Mouse (Mus musculus): ENCODE measurements around the gene Enox1. TPM values are rescaled to one million over a fixed set of nuclear protein-coding genes. Genes with fewer than 3 reads are reported as not detected.

Enox1 gene
- polyA plus RNA-seq, 1 experiment from 2014 or later = 8.0 TPM

DNA sequence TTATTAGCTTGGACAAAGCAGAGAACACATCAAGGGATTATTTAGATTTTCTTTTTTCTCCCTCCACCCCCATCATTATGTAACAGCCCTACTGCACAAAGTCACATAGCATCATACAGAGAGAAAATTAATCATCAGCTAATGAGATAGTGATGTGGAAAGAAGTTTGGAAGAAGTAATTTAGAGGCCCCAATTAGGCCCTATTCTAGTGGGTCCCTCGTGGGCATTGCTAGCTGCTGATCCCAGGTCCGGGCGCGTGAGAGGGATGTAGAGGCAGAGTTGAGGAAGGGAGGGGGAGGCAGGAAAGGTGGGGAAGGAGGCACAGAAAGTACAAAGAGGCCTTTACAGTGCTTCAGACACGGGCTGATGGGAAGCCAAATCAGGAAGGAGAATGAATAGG, 407.4 kb downstream of the Enox1 start:
- no peak for ATAC-seq (replicated peaks; ENCODE audit: low FRiP score)
- no peak overlapping the region for H3K4me3 ChIP-seq (replicated peaks)
- H3K27ac ChIP-seq = no peak overlapping the region
- WGBS = 81% methylated on average over 5 of the region's 5 CpGs
- H3K4me2 ChIP-seq = no peak overlapping the region
- H3K9ac ChIP-seq = no peak overlapping the region
- H3K36me3 ChIP-seq = no peaks in the 10 kb centered on the region
- no peaks in the 10 kb centered on the region for H3K4me1 ChIP-seq
- no peaks in the 10 kb centered on the region for H3K27me3 ChIP-seq
- H3K9me3 ChIP-seq (replicated peaks) = no peaks in the 10 kb centered on the region

DNA sequence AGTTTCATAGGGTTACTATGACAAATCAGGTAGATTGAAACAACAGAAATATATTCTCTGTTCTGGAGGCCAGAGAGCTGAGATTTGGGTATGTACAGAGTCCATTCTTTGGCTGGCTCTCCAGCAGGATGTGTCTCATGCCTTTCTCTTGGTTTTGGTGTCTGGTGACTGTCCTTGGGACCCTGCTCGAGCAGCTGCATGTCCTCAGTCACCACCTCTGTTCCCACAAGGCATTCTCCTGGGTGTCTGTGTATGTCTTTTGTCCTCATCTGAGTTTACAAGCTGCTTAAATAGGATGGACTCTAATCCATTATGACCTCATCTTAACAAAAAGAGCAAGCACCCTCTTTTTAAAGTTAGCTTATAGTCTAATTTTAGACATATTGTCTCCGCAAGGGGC, 410.6 kb downstream of the Enox1 start:
- H3K27me3 ChIP-seq = no peaks in the 10 kb centered on the region
- no peaks in the 10 kb centered on the region for H3K9me3 ChIP-seq (replicated peaks)
- ATAC-seq (replicated peaks; ENCODE audit: low FRiP score) = no peak
- no peaks in the 10 kb centered on the region for H3K36me3 ChIP-seq
- H3K27ac ChIP-seq = no peak overlapping the region
- WGBS = 78% methylated on average over 2 of the region's 2 CpGs
- H3K4me2 ChIP-seq = no peak overlapping the region
- H3K4me3 ChIP-seq (replicated peaks) = no peak overlapping the region
- H3K9ac ChIP-seq = no peak overlapping the region
- H3K4me1 ChIP-seq = no peaks in the 10 kb centered on the region

DNA sequence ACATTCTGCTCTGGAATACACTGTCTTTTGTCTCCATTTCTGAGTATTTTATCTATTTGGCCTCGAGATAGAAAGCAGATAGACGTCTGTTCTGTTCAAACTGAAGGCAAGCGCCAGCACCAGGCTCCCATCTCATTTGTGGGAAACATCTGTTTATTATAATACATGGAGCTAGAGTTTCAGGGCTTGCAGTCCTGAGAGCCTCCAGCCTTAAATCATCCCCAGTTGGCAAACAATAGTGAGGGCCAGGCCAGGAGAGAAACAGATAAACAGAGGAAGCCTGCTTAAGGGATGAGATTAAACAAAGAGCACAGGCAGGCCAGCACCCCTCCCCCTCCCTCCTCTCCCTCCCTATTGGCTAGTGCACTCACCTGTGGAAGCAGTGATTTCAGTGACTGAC, 417.9 kb downstream of the Enox1 start:
- Histone ChIP-seq H3K27ac (no peak overlapping the region), H3K9ac (no peak overlapping the region), H3K4me1 (no peaks in the 10 kb centered on the region), H3K4me2 (no peak overlapping the region), H3K36me3 (no peaks in the 10 kb centered on the region), H3K27me3 (no peaks in the 10 kb centered on the region), H3K4me3 (replicated peaks) (no peak overlapping the region), H3K9me3 (replicated peaks) (no peaks in the 10 kb centered on the region)
- 22% methylated on average over 3 of the region's 3 CpGs for WGBS
- ATAC-seq (replicated peaks; ENCODE audit: low FRiP score) = no peak; the same call in 1 of the 2 replicates

DNA sequence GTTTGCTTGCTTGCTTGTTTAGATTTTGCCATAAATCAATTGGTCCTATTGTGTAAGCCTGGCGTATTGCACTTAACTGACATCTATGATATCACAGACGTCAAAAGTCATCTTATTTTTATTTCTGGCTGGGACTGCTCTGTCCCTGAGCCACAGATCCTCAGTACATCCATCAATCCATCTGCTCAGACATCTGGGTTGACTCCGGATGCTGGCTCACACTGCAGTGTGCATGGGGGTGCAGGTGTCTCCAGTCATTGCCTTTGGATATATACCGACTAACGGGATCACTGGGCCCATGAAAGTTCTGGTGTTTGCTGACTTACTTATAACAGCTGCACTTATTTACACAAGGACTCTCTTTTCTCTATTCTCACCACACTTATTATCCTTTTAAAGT, 419.8 kb downstream of the Enox1 start:
- Histone ChIP-seq H3K9me3 (replicated peaks) (no peaks in the 10 kb centered on the region), H3K4me2 (no peak overlapping the region), H3K36me3 (no peaks in the 10 kb centered on the region), H3K27ac (no peak overlapping the region), H3K4me3 (replicated peaks) (no peak overlapping the region), H3K4me1 (peaks cover 10% of the 10 kb centered on the region), H3K9ac (no peak overlapping the region), H3K27me3 (no peaks in the 10 kb centered on the region)
- ATAC-seq (replicated peaks; ENCODE audit: low FRiP score) = no peak
- 80% methylated on average over 5 of the region's 5 CpGs for WGBS

DNA sequence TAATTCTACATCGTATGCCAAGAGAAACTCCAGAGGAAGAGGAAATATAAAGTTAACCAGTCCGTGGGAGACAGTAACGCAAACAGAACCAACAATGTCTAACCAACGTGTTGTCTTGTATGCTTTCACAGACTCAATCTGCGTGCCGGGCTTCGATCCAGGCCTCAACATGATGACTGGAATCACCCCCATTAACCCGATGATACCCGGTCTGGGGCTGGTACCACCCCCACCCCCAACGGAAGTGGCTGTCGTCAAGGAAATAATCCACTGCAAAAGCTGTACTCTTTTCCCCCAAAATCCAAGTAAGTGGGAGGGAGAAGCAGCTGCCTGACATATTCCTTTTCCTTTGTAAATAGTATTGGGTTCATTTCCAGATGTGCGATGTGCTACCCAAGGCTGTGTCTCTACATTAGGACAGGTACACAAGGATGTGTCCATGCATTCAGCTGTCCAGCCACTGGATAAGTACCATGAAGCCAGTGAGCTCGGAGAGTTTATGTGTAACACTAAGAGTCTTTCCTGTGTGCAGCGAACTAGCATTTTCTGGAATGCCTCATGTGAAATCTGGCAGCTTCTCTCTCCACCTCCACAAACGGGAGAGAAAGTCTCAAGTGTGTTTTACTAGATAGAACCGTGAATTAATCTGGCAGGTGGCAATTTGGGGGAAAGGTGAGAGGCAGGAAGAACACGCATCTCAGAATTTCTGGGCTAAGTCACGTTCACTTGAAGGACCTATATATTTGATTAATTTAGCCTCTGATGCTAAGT, 421.1 kb downstream of the Enox1 start:
- no peaks in the 10 kb centered on the region for H3K27me3 ChIP-seq
- no peaks in the 10 kb centered on the region for H3K9me3 ChIP-seq (replicated peaks)
- no peak overlapping the region for H3K9ac ChIP-seq
- H3K4me2 ChIP-seq = no peak overlapping the region
- no peak overlapping the region for H3K27ac ChIP-seq
- no peaks in the 10 kb centered on the region for H3K36me3 ChIP-seq
- 76% methylated on average over 18 of the region's 18 CpGs for whole genome bisulfite sequencing
- H3K4me3 ChIP-seq (replicated peaks) = no peak overlapping the region
- H3K4me1 ChIP-seq = peaks cover 10% of the 10 kb centered on the region
- ATAC-seq (replicated peaks; ENCODE audit: low FRiP score) = no peak

DNA sequence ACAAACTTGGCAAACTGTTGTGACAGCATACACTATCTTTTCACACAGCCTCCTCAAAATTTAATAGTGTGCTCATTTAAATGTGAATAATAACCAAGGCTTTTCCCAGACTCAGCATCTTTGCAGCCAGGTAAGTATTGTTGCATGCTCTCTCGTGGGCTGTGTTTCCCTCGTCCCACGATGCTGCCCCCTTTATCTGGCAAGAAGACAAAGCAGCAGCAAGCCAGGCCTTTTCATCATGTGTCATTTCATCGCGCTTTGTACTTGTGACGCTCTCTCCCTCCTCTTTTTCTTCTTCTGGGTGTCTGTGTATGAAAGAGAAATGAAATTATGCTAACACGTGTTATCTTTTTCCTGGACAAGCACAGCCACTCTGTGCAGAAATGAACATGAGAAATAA, 421.8 kb downstream of the Enox1 start:
- Histone ChIP-seq H3K27me3 (no peaks in the 10 kb centered on the region), H3K36me3 (no peaks in the 10 kb centered on the region), H3K27ac (no peak overlapping the region), H3K4me3 (replicated peaks) (no peak overlapping the region), H3K9ac (no peak overlapping the region), H3K4me2 (no peak overlapping the region), H3K9me3 (replicated peaks) (no peaks in the 10 kb centered on the region), H3K4me1 (peaks cover 10% of the 10 kb centered on the region)
- 73% methylated on average over 7 of the region's 7 CpGs for WGBS
- no peak for ATAC-seq (replicated peaks; ENCODE audit: low FRiP score)

DNA sequence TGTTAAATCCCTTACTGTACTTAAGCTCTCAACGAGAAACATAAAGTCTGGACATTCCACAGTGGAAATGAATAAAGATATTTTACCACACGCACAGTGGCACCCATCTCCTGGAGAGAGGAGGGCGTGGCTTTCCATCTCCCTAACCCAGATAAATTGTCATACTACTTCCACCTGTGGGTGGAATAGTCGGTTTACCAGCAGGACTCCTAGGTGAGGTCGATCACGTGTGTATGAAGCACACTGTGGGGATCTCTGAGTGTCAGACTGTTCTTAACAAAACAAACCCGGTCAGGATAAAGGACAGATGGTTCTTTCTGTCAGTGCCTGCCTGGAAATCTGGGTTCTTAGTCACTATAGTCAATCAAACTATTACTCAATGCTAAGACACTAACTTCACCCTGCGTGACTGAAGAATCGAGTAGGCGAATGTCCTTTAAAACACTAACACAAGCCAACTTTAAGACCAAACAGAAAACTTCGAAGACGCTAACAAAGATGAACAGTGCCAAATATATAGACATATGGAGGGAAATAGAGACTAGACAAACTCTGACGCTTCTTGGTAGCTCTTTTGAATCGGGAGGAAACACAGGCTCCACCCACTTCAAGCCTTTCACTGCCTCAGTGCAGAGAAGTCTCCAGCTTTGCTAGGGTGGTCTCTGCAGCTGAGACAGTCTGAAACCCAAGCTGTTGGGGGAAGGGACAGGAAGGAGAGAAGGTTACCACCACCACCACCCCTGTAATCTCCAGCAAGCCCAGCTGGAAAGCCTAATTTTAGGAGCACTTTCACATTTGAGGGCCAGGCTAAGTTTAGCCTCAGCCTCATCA, 423.8 kb downstream of the Enox1 start:
- H3K9ac ChIP-seq = no peak overlapping the region
- 71% methylated on average over 14 of the region's 14 CpGs for WGBS
- no peaks in the 10 kb centered on the region for H3K27me3 ChIP-seq
- ATAC-seq (replicated peaks; ENCODE audit: low FRiP score) = no peak; the same call in 1 of the 2 replicates
- H3K4me3 ChIP-seq (replicated peaks) = no peak overlapping the region
- no peaks in the 10 kb centered on the region for H3K36me3 ChIP-seq
- no peak overlapping the region for H3K4me2 ChIP-seq
- no peaks in the 10 kb centered on the region for H3K9me3 ChIP-seq (replicated peaks)
- H3K4me1 ChIP-seq = peaks cover 10% of the 10 kb centered on the region
- no peak overlapping the region for H3K27ac ChIP-seq

DNA sequence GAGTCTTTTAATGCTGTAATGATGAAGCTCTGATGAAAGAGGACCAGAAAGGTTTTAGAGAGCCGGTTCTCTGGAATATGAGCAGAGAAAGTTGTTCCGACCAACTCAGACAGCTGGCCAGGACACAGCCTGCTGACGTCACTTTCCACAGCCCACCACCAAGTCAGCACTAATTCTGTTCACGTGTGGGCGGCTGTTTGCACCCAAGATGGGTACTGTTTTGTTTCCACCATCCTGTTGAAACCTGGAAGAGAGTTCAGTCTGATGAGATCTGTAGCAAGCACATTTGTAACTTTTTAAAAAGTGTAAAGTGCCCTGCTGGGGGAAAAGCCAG, 424.3 kb downstream of the Enox1 start:
- WGBS = 45% methylated on average over 5 of the region's 5 CpGs
- Histone ChIP-seq H3K27me3 (no peaks in the 10 kb centered on the region), H3K27ac (no peak overlapping the region), H3K9ac (no peak overlapping the region), H3K36me3 (no peaks in the 10 kb centered on the region), H3K4me3 (replicated peaks) (no peak overlapping the region), H3K9me3 (replicated peaks) (no peaks in the 10 kb centered on the region), H3K4me1 (peaks cover 10% of the 10 kb centered on the region), H3K4me2 (no peak overlapping the region)
- ATAC-seq (replicated peaks; ENCODE audit: low FRiP score) = no peak

DNA sequence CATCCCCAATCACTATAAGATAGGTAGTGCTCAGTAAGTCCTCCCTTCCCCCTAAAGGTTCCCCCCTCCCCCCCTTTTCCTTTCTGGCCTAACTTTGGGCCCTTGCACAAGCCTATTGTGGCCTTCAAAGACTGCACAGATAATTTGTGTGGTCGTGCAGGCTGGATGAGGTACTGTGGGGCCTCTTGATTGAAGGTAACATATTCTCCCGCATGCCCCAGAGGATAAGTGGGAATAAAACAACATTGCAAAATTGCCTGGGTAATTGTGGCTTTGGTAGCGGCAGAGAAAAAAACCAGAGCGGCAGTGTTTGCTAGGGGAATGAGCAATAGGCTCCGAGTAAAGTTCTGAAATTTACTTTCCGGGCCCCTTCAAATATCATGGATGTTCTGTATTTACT, 425.1 kb downstream of the Enox1 start:
- Histone ChIP-seq H3K9me3 (replicated peaks) (no peaks in the 10 kb centered on the region), H3K4me2 (no peak overlapping the region), H3K4me3 (replicated peaks) (no peak overlapping the region), H3K4me1 (peaks cover 10% of the 10 kb centered on the region), H3K27me3 (no peaks in the 10 kb centered on the region), H3K9ac (no peak overlapping the region), H3K27ac (no peak overlapping the region), H3K36me3 (no peaks in the 10 kb centered on the region)
- WGBS = 78% methylated on average over 6 of the region's 6 CpGs
- no peak for ATAC-seq (replicated peaks; ENCODE audit: low FRiP score)

DNA sequence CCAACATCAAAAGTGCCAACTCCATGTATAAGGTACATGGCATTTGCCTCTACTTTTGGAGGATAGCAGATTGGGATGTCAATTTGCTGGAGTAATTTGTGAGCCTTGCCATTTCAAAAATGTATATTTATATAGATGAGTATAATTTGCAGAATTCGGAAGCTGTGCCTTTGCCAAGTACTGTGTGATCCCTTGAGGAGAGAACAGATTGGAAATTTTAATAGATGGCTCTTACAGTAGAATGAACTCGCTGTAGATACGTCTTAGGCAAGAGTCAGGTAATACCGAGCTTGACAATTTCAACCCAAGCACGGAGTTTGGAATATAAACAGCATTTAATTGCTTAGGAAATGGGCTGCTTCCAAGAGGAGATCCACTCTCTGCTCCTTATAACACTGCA, 427.9 kb downstream of the Enox1 start:
- no peaks in the 10 kb centered on the region for H3K36me3 ChIP-seq
- no peak overlapping the region for H3K4me2 ChIP-seq
- H3K9me3 ChIP-seq (replicated peaks) = no peaks in the 10 kb centered on the region
- no peak overlapping the region for H3K9ac ChIP-seq
- no peak overlapping the region for H3K4me3 ChIP-seq (replicated peaks)
- WGBS = 80% methylated on average over 5 of the region's 5 CpGs
- no peaks in the 10 kb centered on the region for H3K27me3 ChIP-seq
- H3K27ac ChIP-seq = no peak overlapping the region
- peaks cover 15% of the 10 kb centered on the region for H3K4me1 ChIP-seq
- no peak for ATAC-seq (replicated peaks; ENCODE audit: low FRiP score)

DNA sequence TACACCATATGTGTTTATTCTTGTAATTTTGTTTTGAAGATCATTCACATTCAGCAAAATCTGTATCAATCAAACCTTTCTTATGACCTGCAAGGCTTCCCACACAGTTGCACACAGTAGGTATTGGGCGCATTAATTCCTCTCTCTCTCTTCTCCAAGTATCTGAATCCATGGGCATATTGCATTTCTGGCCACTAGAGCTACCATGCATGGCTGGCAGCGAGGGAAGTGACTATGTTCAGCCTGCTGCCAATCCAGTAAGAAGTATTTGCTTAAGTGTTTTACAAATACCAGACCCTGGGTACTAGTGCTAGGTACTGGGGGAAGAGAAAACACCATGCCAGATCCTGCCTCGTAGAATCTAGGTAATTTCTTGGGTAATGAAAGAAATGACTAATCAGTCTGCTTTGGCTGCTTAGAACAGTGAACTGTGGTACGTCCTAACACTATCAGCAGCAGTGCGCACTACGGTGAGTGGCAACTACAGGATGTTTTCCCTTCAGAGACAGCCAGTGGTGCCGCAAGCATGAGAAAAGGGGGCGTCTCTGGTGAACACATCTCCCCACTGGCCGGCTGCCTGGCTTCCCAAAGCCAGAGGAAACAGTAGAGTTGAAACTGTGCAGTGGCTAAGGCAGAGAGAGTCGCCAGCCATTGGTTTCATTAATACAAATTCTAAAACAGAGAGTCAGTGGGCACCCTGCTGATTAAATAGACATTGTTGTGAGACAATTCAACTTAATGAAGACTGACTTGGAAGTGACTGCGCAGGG, 428.7 kb downstream of the Enox1 start:
- Histone ChIP-seq H3K4me3 (replicated peaks) (no peak overlapping the region), H3K9ac (no peak overlapping the region), H3K27ac (no peak overlapping the region), H3K4me2 (no peak overlapping the region), H3K36me3 (no peaks in the 10 kb centered on the region), H3K27me3 (no peaks in the 10 kb centered on the region), H3K4me1 (peaks cover 14% of the 10 kb centered on the region), H3K9me3 (replicated peaks) (no peaks in the 10 kb centered on the region)
- no peak for ATAC-seq (replicated peaks; ENCODE audit: low FRiP score)
- 70% methylated on average over 11 of the region's 11 CpGs for WGBS

DNA sequence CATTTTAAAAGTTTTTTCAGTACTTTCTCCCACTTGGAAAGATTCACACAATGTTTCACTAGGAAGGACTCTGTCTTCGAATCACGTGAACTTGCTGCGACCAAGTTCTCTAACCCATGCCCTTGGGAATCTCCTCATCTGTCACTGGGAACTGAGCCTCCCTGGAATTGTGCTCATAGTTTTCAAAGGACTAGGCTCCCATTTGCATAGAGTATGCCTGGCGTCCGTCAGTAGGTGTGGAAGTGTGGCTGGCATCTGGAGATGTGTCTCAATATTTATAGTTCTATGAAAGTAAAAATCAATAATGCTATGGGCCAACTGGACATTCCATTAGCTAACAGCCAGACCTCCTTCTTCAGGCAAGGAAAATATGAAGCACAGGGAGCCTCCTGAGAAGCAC, 429.5 kb downstream of the Enox1 start:
- Histone ChIP-seq H3K27me3 (no peaks in the 10 kb centered on the region), H3K27ac (no peak overlapping the region), H3K36me3 (no peaks in the 10 kb centered on the region), H3K4me3 (replicated peaks) (no peak overlapping the region), H3K4me1 (peaks cover 7% of the 10 kb centered on the region), H3K9me3 (replicated peaks) (no peaks in the 10 kb centered on the region), H3K9ac (no peak overlapping the region), H3K4me2 (no peak overlapping the region)
- ATAC-seq (replicated peaks; ENCODE audit: low FRiP score) = no peak
- 71% methylated on average over 5 of the region's 5 CpGs for WGBS
